Mouse (Mus musculus) CH12.LX (cell line): ENCODE measurements at regions not wholly inside any gene's neighbourhood (a gene's known extent, or its start where the extent isn't known, plus 50 kb on each side); places are given as distances from the start of the nearest gene placed in this dataset.

Source experiments
- DNase-seq: peaks from one replicate; pipeline ENCODE4 v3.0.0-alpha.2; 2013; ENCODE audit errors: extremely low read depth
- H3K27ac ChIP-seq: 2 replicates; pipeline ENCODE4 v1.5.1; 2012; ENCODE audit warnings: low read depth, mild to moderate bottlenecking, control low read depth, moderate library complexity; ENCODE audit not compliant: insufficient read depth
- H3K27me3 ChIP-seq: replicated peaks from 2 replicates; pipeline ENCODE3; 2012; ENCODE audit warnings: inconsistent platforms
- H3K36me3 ChIP-seq, 2 experiments: replicated peaks in 1 of 2; 2 replicates each; pipeline versions ENCODE3 to v1.6.1; 2012; ENCODE audit warnings: inconsistent platforms in 1 of 2, low read length in 1 of 2, mild to moderate bottlenecking in 1 of 2, mixed read lengths in 1 of 2, moderate library complexity in 1 of 2; ENCODE audit not compliant: control insufficient read depth in 1 of 2, insufficient read depth in 1 of 2
- H3K4me1 ChIP-seq, 2 experiments: 2 replicates each; pipeline ENCODE4 v1.6.1; 2012; ENCODE audit warnings: inconsistent platforms in 1 of 2, moderate library complexity in 1 of 2; ENCODE audit not compliant: insufficient read depth in 2 of 2, control insufficient read depth in 1 of 2
- H3K4me2 ChIP-seq: 2 replicates; pipeline ENCODE4 v1.6.1; 2012; ENCODE audit warnings: low read depth, mild to moderate bottlenecking, control low read depth; ENCODE audit not compliant: poor library complexity, insufficient read depth, severe bottlenecking
- H3K4me3 ChIP-seq, 3 experiments: fragments of 150-350 bp in 1 of 3; sonication (generic) in 1 of 3; replicated peaks in 1 of 3; 2 replicates each; pipeline versions ENCODE3 to v1.5.1; 2011 to 2012; ENCODE audit warnings: low read depth in 2 of 3, low read length in 2 of 3, mild to moderate bottlenecking in 2 of 3, moderate library complexity in 2 of 3, control low read depth in 1 of 3, improper control_type of control experiment in 1 of 3, inconsistent platforms in 1 of 3, mixed read lengths in 1 of 3; ENCODE audit not compliant: poor library complexity in 1 of 3
- H3K79me2 ChIP-seq: replicated peaks from 2 replicates; pipeline ENCODE4 v1.6.1; 2012; ENCODE audit warnings: mild to moderate bottlenecking, moderate library complexity; ENCODE audit not compliant: control insufficient read depth, poor library complexity, insufficient read depth, severe bottlenecking; ENCODE audit errors: extremely low read depth
- H3K9ac ChIP-seq: 2 replicates; pipeline ENCODE4 v1.6.1; 2012; ENCODE audit warnings: low read depth, mild to moderate bottlenecking, control low read depth, moderate library complexity; ENCODE audit not compliant: insufficient read depth
- H3K9me3 ChIP-seq: replicated peaks from 2 replicates; pipeline ENCODE3; 2012; ENCODE audit warnings: low read length, inconsistent platforms, mixed read lengths
- BHLHE40 ChIP-seq: IDR thresholded peaks from 2 replicates; pipeline ENCODE4 v1.6.1; 2011; ENCODE audit warnings: mild to moderate bottlenecking, low read depth, low read length, improper control_type of control experiment
- CHD1 ChIP-seq: IDR thresholded peaks from 2 replicates; pipeline ENCODE4 v1.6.1; 2012; ENCODE audit warnings: low read depth, low read length, improper control_type of control experiment, inconsistent platforms
- CHD2 ChIP-seq: IDR thresholded peaks from 2 replicates; pipeline ENCODE4 v1.6.1; 2011; ENCODE audit warnings: low read length, improper control_type of control experiment
- E2F4 ChIP-seq: IDR thresholded peaks from 2 replicates; pipeline ENCODE4 v1.6.1; 2011; ENCODE audit warnings: low read depth, low read length, improper control_type of control experiment; ENCODE audit not compliant: insufficient replicate concordance
- ETS1 ChIP-seq: conservative IDR thresholded peaks from 2 replicates; pipeline ENCODE4 v1.6.1; 2012; ENCODE audit warnings: low read depth, mild to moderate bottlenecking, inconsistent platforms, low read length, improper control_type of control experiment, moderate library complexity
- GABPA ChIP-seq: IDR thresholded peaks from 2 replicates; pipeline ENCODE4 v1.6.1; 2012; ENCODE audit warnings: low read depth, low read length, improper control_type of control experiment, inconsistent platforms; ENCODE audit not compliant: insufficient replicate concordance
- HCFC1 ChIP-seq: IDR thresholded peaks from 2 replicates; pipeline ENCODE4 v1.6.1; 2012; ENCODE audit warnings: low read depth, mild to moderate bottlenecking, inconsistent platforms, low read length, improper control_type of control experiment
- IRF4 ChIP-seq: IDR thresholded peaks from 2 replicates; pipeline ENCODE4 v1.6.1; 2014; ENCODE audit warnings: low read depth, mild to moderate bottlenecking, inconsistent platforms, low read length, improper control_type of control experiment
- JUN ChIP-seq: IDR thresholded peaks from 2 replicates; pipeline ENCODE4 v1.6.1; 2011; ENCODE audit warnings: low read depth, mild to moderate bottlenecking, low read length, improper control_type of control experiment, moderate library complexity; ENCODE audit not compliant: insufficient read depth
- KAT2A ChIP-seq: IDR thresholded peaks from 2 replicates; pipeline ENCODE4 v1.6.1; 2012; ENCODE audit warnings: low read length, improper control_type of control experiment, inconsistent platforms; ENCODE audit not compliant: insufficient replicate concordance
- MEF2A ChIP-seq: IDR thresholded peaks from 2 replicates; pipeline ENCODE4 v1.6.1; 2014; ENCODE audit warnings: low read depth, mild to moderate bottlenecking, inconsistent platforms, low read length, improper control_type of control experiment, borderline replicate concordance
- MXI1 ChIP-seq: IDR thresholded peaks from 2 replicates; pipeline ENCODE4 v1.6.1; 2011; ENCODE audit warnings: mild to moderate bottlenecking, low read depth, low read length, improper control_type of control experiment
- NRF1 ChIP-seq: IDR thresholded peaks from 2 replicates; pipeline ENCODE4 v1.6.1; 2014; ENCODE audit warnings: low read depth, mild to moderate bottlenecking, inconsistent platforms, low read length, improper control_type of control experiment, moderate library complexity
- PAX5 ChIP-seq: IDR thresholded peaks from 2 replicates; pipeline ENCODE4 v1.6.1; 2012; ENCODE audit warnings: low read length, inconsistent platforms, mixed read lengths
- POLR2AphosphoS2 ChIP-seq: IDR thresholded peaks from 2 replicates; pipeline ENCODE4 v1.6.1; 2011; ENCODE audit warnings: low read depth, low read length, improper control_type of control experiment
- RAD21 ChIP-seq: IDR thresholded peaks from 2 replicates; pipeline ENCODE4 v1.6.1; 2011; ENCODE audit warnings: low read depth, mild to moderate bottlenecking, low read length, improper control_type of control experiment, moderate library complexity
- RCOR1 ChIP-seq: conservative IDR thresholded peaks from 2 replicates; pipeline ENCODE4 v1.6.1; 2012; ENCODE audit warnings: low read depth, mild to moderate bottlenecking, inconsistent platforms, low read length, improper control_type of control experiment
- SIN3A ChIP-seq: IDR thresholded peaks from 2 replicates; pipeline ENCODE4 v1.6.1; 2012; ENCODE audit warnings: low read length, improper control_type of control experiment, inconsistent platforms
- SMC3 ChIP-seq: IDR thresholded peaks from 2 replicates; pipeline ENCODE4 v1.6.1; 2011; ENCODE audit warnings: low read depth, low read length, improper control_type of control experiment
- UBTF ChIP-seq: IDR thresholded peaks from 2 replicates; pipeline ENCODE4 v1.6.1; 2012; ENCODE audit warnings: low read depth, mild to moderate bottlenecking, inconsistent platforms, low read length, improper control_type of control experiment, moderate library complexity
- USF1 ChIP-seq: IDR thresholded peaks from 2 replicates; pipeline ENCODE4 v1.6.1; 2014; ENCODE audit warnings: low read depth, mild to moderate bottlenecking, inconsistent platforms, low read length, improper control_type of control experiment
- ZC3H11A ChIP-seq: IDR thresholded peaks from 2 replicates; pipeline ENCODE4 v1.6.1; 2012; ENCODE audit warnings: low read depth, mild to moderate bottlenecking, inconsistent platforms, low read length, improper control_type of control experiment
- ZMIZ1 ChIP-seq: IDR thresholded peaks from 2 replicates; pipeline ENCODE4 v1.6.1; 2012; ENCODE audit warnings: low read depth, mild to moderate bottlenecking, inconsistent platforms, low read length, improper control_type of control experiment
- dilution Hi-C: fragments of 300-500 bp; cut with MboI; formaldehyde crosslinking; loops from 2 replicates; pipeline ENCODE4 v1.14.3; 2020; ENCODE audit warnings: low sequenced_read_pairs; ENCODE audit not compliant: extremely low pct_unique_long_range_greater_than_20kb, extremely low pct_ligation_motif_present
- in situ Hi-C: fragments of 300-500 bp; cut with MboI; formaldehyde crosslinking; loops from 3 replicates; pipeline ENCODE4 v1.14.3; 2019; ENCODE audit warnings: low sequenced_read_pairs, low pct_ligation_motif_present, low pct_unique_long_range_greater_than_20kb, mixed read lengths

DNA sequence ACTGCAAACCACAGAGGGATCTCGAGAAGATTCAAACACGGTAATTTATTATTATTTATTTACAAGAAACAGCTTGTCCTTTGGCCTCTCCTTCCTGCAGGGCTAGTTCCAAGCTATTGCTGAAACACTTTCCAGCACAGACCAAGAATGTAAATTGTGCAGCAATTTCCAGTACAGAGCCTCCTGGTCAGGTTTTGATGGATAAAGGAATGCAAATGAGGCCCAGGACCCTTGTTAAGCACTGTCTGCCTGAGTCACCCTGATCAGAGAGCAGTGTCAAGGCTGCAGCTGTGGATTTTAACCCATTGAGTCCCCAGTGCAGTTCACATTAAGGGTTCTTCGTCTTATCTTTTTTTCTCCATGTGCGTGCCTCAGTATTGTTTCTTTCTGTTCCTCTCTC lies 142.3 kb upstream of the Zkscan2 start:
- H3K27ac ChIP-seq: no peak overlapping the region
- no peak for TF ChIP-seq IRF4
- TF ChIP-seq USF1: no peak
- TF ChIP-seq NRF1: no peak
- no peak for TF ChIP-seq JUN
- no peak for TF ChIP-seq POLR2AphosphoS2
- no peak for TF ChIP-seq ZMIZ1
- no peak for TF ChIP-seq MXI1
- TF ChIP-seq HCFC1: no peak
- no peak for TF ChIP-seq BHLHE40
- no peak for TF ChIP-seq SIN3A
- TF ChIP-seq RCOR1: no peak
- TF ChIP-seq ETS1: no peak
- no peak for TF ChIP-seq ZC3H11A
- TF ChIP-seq PAX5: no peak
- no peak for TF ChIP-seq RAD21
- TF ChIP-seq GABPA: no peak
- TF ChIP-seq E2F4: no peak
- TF ChIP-seq CHD2: no peak
- TF ChIP-seq SMC3: no peak
- H3K79me2 ChIP-seq: no peaks in the 10 kb centered on the region
- H3K27me3 ChIP-seq: peaks cover 56% of the 10 kb centered on the region
- no peak overlapping the region for H3K9ac ChIP-seq
- dilution Hi-C loops (no loop called here), in situ Hi-C loops (no loop called here)
- no peaks in the 10 kb centered on the region for H3K36me3 ChIP-seq
- H3K4me1 ChIP-seq: no peaks in the 10 kb centered on the region
- no peak overlapping the region for H3K4me3 ChIP-seq
- H3K4me2 ChIP-seq: no peak overlapping the region
- no peak for DNase-seq
- H3K9me3 ChIP-seq: no peaks in the 10 kb centered on the region

DNA sequence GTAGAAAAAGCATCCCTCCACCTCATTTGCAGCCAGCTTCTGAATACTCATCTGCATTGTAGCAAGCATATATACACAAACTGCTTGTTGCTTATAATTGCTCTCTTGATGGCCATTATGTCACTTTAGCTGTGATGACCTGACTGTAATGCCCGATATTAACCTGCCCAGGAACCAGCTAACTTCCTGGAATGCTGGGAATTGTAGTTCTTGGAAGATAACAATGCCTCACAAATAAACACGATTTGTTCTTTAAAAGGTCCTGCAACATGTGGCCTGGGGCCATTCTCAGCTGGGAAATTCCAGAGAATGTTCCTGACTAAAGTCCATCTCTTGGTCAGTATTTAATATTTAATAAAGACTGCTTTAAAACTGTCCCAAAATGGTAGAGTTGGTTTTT lies 143.2 kb upstream of the Zkscan2 start:
- Histone ChIP-seq H3K4me2 (no peak overlapping the region), H3K9me3 (no peaks in the 10 kb centered on the region), H3K4me1 (no peaks in the 10 kb centered on the region), H3K79me2 (no peaks in the 10 kb centered on the region), H3K36me3 (no peaks in the 10 kb centered on the region), H3K4me3 (no peak overlapping the region), H3K9ac (no peak overlapping the region), H3K27me3 (peaks cover 57% of the 10 kb centered on the region), H3K27ac (no peak overlapping the region)
- no peak for DNase-seq
- no peak for TF ChIP-seq BHLHE40
- no peak for TF ChIP-seq E2F4
- TF ChIP-seq KAT2A: no peak
- no peak for TF ChIP-seq HCFC1
- TF ChIP-seq POLR2AphosphoS2: no peak
- no peak for TF ChIP-seq IRF4
- TF ChIP-seq ETS1: no peak
- TF ChIP-seq GABPA: no peak
- no peak for TF ChIP-seq MEF2A
- TF ChIP-seq CHD1: no peak
- no peak for TF ChIP-seq UBTF
- in situ Hi-C loops: no loop called here
- dilution Hi-C loops: no loop called here
